In genomic region chr12:76708181-76708580, GRCm38 (mm10) we compare ENCODE assay signal across 13 mouse cellular contexts. TPM values are rescaled to one million over a fixed set of nuclear protein-coding genes. Genes with fewer than 3 reads are reported as not detected.
A peak's percentile ranks its signal among the peaks of the same experiment; 100 is the strongest.
DNase-seq lines count a peak whose midpoint lies in the region; ATAC-seq and TF ChIP-seq lines count a peak whose summit lies in the region.
"Had no signal": no experiment of that assay in that cellular context is flagged by ENCODE, and none has a peak within 500 bp of the region (broad histone marks: within the 10 kb centered on the region; RNA-seq: fewer than 3 reads in every experiment).

No protein-coding gene starts in this region.

- peaks cover 16% of the 10 kb centered on the region for H3K27me3 ChIP-seq in heart, embryonic 16.5 days (ENCODE audit: control insufficient read depth, insufficient read depth, low read length)
- no peaks in the 10 kb centered on the region for H3K27me3 ChIP-seq in G1E (ENCODE audit: insufficient read depth, low read length)
- peaks cover 23% of the 10 kb centered on the region for H3K27me3 ChIP-seq in intestine, embryonic 16.5 days (replicated peaks; ENCODE audit: control insufficient read depth, insufficient read depth, low read length)

- ATAC-seq in heart, embryonic 16.5 days (replicated peaks; ENCODE audit: extremely low read depth, insufficient read depth, low FRiP score), result no peak
- no peak for ATAC-seq in G1E (ENCODE audit: extremely low read depth, insufficient number of reproducible peaks, low FRiP score, poor library complexity, severe bottlenecking)
- no peak for ATAC-seq in intestine, embryonic 16.5 days
- ATAC-seq: forebrain, embryonic 15.5 days; intestine, postnatal 0 days had no signal

- no peak for TF ChIP-seq CTCF in G1E (IDR thresholded peaks at IDR 0.05; ENCODE audit: low read depth, low read length)
- TF ChIP-seq CTCF in bone marrow, adult 2 months (IDR thresholded peaks at IDR 0.05; ENCODE audit: control insufficient read depth, insufficient read depth, low read length), result no peak

- peak overlapping the region; percentile 90; the same call in 1 of the 2 replicates for H3K4me3 ChIP-seq in heart, embryonic 16.5 days (ENCODE audit: low read length)
- peak overlapping the region; percentile 80 for H3K4me3 ChIP-seq in G1E (ENCODE audit: low read depth, low read length)
- peak overlapping the region; percentile 87 for H3K4me3 ChIP-seq in bone marrow, adult 2 months (replicated peaks; ENCODE audit: control insufficient read depth, low read depth, low read length)
- no peak overlapping the region for H3K4me3 ChIP-seq in intestine, embryonic 16.5 days (ENCODE audit: low read length)
- H3K4me3 ChIP-seq: forebrain, embryonic 15.5 days had no signal

- WGBS in heart, embryonic 16.5 days, result 66% methylated on average over 3 of the region's 3 CpGs
- 75% methylated on average over 3 of the region's 3 CpGs for whole genome bisulfite sequencing in bone marrow, adult 2 months
- whole genome bisulfite sequencing in intestine, embryonic 16.5 days, result 79% methylated on average over 3 of the region's 3 CpGs

- no peak overlapping the region for H3K9ac ChIP-seq in heart, embryonic 16.5 days (ENCODE audit: low read length)
- H3K9ac ChIP-seq in intestine, embryonic 16.5 days (ENCODE audit: low read depth, low read length), result no peak overlapping the region
- H3K9ac ChIP-seq: forebrain, embryonic 15.5 days had no signal

- peak overlapping the region; percentile 97; the same call in 1 of the 2 replicates for H3K27ac ChIP-seq in heart, embryonic 16.5 days (ENCODE audit: low read length)
- peak overlapping the region; percentile 68 for H3K27ac ChIP-seq in bone marrow, adult 2 months (ENCODE audit: control insufficient read depth, insufficient read depth, low read depth, low read length, poor library complexity)
- H3K27ac ChIP-seq in intestine, embryonic 16.5 days (ENCODE audit: low read length), result no peak overlapping the region
- H3K27ac ChIP-seq: forebrain, embryonic 15.5 days had no signal

- peak overlapping the region; percentile 98 for H3K4me2 ChIP-seq in heart, embryonic 16.5 days (ENCODE audit: low read depth, low read length)
- H3K4me2 ChIP-seq in intestine, embryonic 16.5 days (ENCODE audit: low read depth, low read length), result no peak overlapping the region

- no peaks in the 10 kb centered on the region for H3K36me3 ChIP-seq in heart, embryonic 16.5 days (ENCODE audit: control insufficient read depth, insufficient read depth)
- H3K36me3 ChIP-seq in G1E (replicated peaks), result peaks cover 33% of the 10 kb centered on the region
- no peaks in the 10 kb centered on the region for H3K36me3 ChIP-seq in intestine, embryonic 16.5 days (ENCODE audit: control insufficient read depth, insufficient read depth, low read length)
- H3K36me3 ChIP-seq: forebrain, embryonic 15.5 days had no signal

- peaks cover 19% of the 10 kb centered on the region for H3K4me1 ChIP-seq in heart, embryonic 16.5 days (ENCODE audit: control insufficient read depth, insufficient read depth, low read length)
- peaks cover 86% of the 10 kb centered on the region for H3K4me1 ChIP-seq in G1E (ENCODE audit: insufficient read depth, low read depth, low read length)
- H3K4me1 ChIP-seq in bone marrow, adult 2 months (ENCODE audit: control insufficient read depth, insufficient read depth, low read length), result no peaks in the 10 kb centered on the region; the same call in 1 of the 2 replicates
- peaks cover 12% of the 10 kb centered on the region for H3K4me1 ChIP-seq in intestine, embryonic 16.5 days (ENCODE audit: control insufficient read depth, insufficient read depth, low read length)

- DNase-seq in heart, postnatal 14 days, result no peak
- DNase-seq in G1E (ENCODE audit: low spot score) (no peak), liver (peak; percentile 74)
- no peak for DNase-seq in embryo, embryonic 11 days
- DNase-seq in left cerebral cortex, postnatal 4 days, result no peak
- DNase-seq: adrenal gland, postnatal 14 days; gastrocnemius, postnatal 14 days; kidney, postnatal 25 days had no signal

- H3K9me3 ChIP-seq in heart, embryonic 16.5 days (replicated peaks; ENCODE audit: control insufficient read depth, low read length), result no peaks in the 10 kb centered on the region
- no peaks in the 10 kb centered on the region for H3K9me3 ChIP-seq in G1E (replicated peaks)
- H3K9me3 ChIP-seq in intestine, embryonic 16.5 days (ENCODE audit: control insufficient read depth, low read length), result no peaks in the 10 kb centered on the region
- H3K9me3 ChIP-seq: forebrain, embryonic 15.5 days had no signal

- TF ChIP-seq POLR2A in bone marrow, adult 2 months (IDR thresholded peaks at IDR 0.05; ENCODE audit: borderline replicate concordance, control insufficient read depth, low read depth, low read length), result no peak

- intact Hi-C loops in heart, postnatal 14 days (cut with DNase I), result no loop called here
- intact Hi-C loops in left cerebral cortex, postnatal 4 days (cut with DNase I), result no loop called here

RNA-seq across cellular contexts. Expression of gene Sptb, which starts 2.2 kb away (rescaled TPM):
- polyA plus RNA-seq in heart, embryonic 16.5 days (2015; fragmentation: Nextera tagmentation; extraction: Ambion mirVana), result 6.0 and 7.7 TPM in 2 replicates
- 10 to 100 TPM; 67.8 to 70.3 TPM for total RNA-seq in heart, postnatal 14 days (2021)
- total RNA-seq in G1E (2014; fragmentation: Nextera tagmentation), result 151 and 231 TPM in 2 replicates
- 64.1 and 78.7 TPM in 2 replicates for total RNA-seq in G1E (2017)
- 158 and 169 TPM in 2 replicates for polyA plus RNA-seq in G1E (2012)
- 89.3 and 102 TPM in 2 replicates for polyA plus RNA-seq in bone marrow, adult 2 months (2011; ENCODE audit: insufficient read depth, insufficient read length, low replicate concordance, missing spikeins)
- 0.98 and 1.2 TPM in 2 replicates for polyA plus RNA-seq in intestine, embryonic 16.5 days (2015; fragmentation: Nextera tagmentation; extraction: Ambion mirVana)
- total RNA-seq in left cerebral cortex, postnatal 4 days (2021), result 10 to 100 TPM; 35.4 to 39.8 TPM

RNA-seq across cellular contexts. Expression of gene Churc1, which starts 57.2 kb away (rescaled TPM):
- polyA plus RNA-seq in heart, embryonic 16.5 days (2015; fragmentation: Nextera tagmentation; extraction: Ambion mirVana), result 199 and 218 TPM in 2 replicates
- total RNA-seq in heart, postnatal 14 days (2021), result 10 to 100 TPM; 81.6 to 88.1 TPM
- total RNA-seq in G1E (2014; fragmentation: Nextera tagmentation) (29.7 and 46.1 TPM in 2 replicates), G1E (2017) (123 and 131 TPM in 2 replicates)
- 8.0 and 16.5 TPM in 2 replicates for polyA plus RNA-seq in G1E (2012)
- polyA plus RNA-seq in bone marrow, adult 2 months (2011; ENCODE audit: insufficient read depth, insufficient read length, low replicate concordance, missing spikeins), result 24.8 and 32.2 TPM in 2 replicates
- polyA plus RNA-seq in intestine, embryonic 16.5 days (2015; fragmentation: Nextera tagmentation; extraction: Ambion mirVana), result 121 and 130 TPM in 2 replicates
- 10 to 100 TPM; 35.2 to 42.6 TPM for total RNA-seq in left cerebral cortex, postnatal 4 days (2021)

RNA-seq across cellular contexts. Expression of gene Fntb, which starts 57.2 kb away (rescaled TPM):
- 24.4 and 26.0 TPM in 2 replicates for polyA plus RNA-seq in heart, embryonic 16.5 days (2015; fragmentation: Nextera tagmentation; extraction: Ambion mirVana)
- 10 to 100 TPM; 15.2 to 18.9 TPM for total RNA-seq in heart, postnatal 14 days (2021)
- total RNA-seq in G1E (2014; fragmentation: Nextera tagmentation) (47.0 and 79.8 TPM in 2 replicates), G1E (2017) (10.4 and 12.2 TPM in 2 replicates)
- 29.3 and 30.1 TPM in 2 replicates for polyA plus RNA-seq in G1E (2012)
- 12.5 and 15.7 TPM in 2 replicates for polyA plus RNA-seq in bone marrow, adult 2 months (2011; ENCODE audit: insufficient read depth, insufficient read length, low replicate concordance, missing spikeins)
- polyA plus RNA-seq in intestine, embryonic 16.5 days (2015; fragmentation: Nextera tagmentation; extraction: Ambion mirVana), result 27.9 and 29.5 TPM in 2 replicates
- 10 to 100 TPM; 30.6 to 33.0 TPM for total RNA-seq in left cerebral cortex, postnatal 4 days (2021)

Comparison
In these comparisons a context has a peak if more than half of its experiments do, and no peak if none do; other contexts are left out.
1. RNA of gene Sptb, which starts 2.2 kb away (polyA plus RNA-seq): 158 to 169 TPM in G1E and 89.3 to 102 TPM in bone marrow, adult 2 months; 6.0 to 7.7 TPM in heart, embryonic 16.5 days and 0.98 to 1.2 TPM in intestine, embryonic 16.5 days; every median in the first group is over 10 times any median in the second.